Mouse (Mus musculus) liver, adult 10 weeks (tissue): Measurements from ENCODE around the gene Fbxo22. TPM values are rescaled to one million over a fixed set of nuclear protein-coding genes. Genes with fewer than 3 reads are reported as not detected.

Source experiments
- polyA plus RNA-seq: library from polyadenylated mRNA; stranded (reverse); fragments of 350-450 nt; fragmentation: Illumina TruSeq; extraction: RNeasy Lipid Tissue Mini Kit (QIAGEN cat#74804); gene quantifications from one replicate; pipeline ENCODE4 v1.2.3, GENCODE M21; 2014; ENCODE audit warnings: low read depth, low replicate concordance

Fbxo22 gene
- 55.7 TPM for polyA plus RNA-seq

DNA sequence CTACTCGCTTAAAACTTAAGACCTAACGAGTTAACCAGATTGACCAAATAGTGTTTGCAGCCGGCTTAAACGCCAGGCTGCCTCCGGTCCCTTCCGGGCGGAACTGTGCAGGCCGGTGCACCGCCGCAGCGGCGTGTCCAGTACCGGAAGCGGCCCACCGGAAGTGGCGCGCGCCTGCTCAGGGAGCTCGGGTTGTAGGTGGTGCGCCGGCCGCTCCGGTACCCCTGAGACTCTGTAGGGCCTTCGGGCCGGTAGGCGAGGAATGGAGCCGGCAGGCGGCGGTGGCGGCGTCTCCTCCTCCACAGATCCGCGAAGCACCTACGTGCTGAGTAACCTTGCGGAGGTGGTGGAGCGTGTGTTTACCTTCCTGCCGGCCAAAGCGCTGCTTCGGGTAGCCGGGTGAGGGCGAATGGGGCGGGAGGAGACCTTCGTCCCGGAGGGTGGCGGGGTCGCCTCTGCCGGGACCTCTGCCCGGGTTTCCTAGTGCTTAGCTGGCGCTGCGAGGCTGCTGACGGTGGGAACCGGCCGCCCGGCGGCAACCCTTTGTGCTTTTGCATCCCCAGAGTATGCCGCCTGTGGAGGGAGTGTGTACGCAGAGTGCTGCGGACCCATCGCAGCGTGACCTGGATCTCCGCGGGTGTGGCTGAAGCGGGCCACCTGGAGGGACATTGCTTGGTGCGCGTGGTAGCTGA, at the start of gene Fbxo22:
TSS of gene Fbxo22 (plus strand) at position 136 of the 692 bp plus-strand sequence.

Other genes with a start within 250 kb of the Fbxo22 start
- not detected for gene Chrna5, start 228.0 kb upstream of the Fbxo22 start, polyA plus RNA-seq
- gene Chrna3, start 182.4 kb upstream of the Fbxo22 start, polyA plus RNA-seq, result not detected
- gene Chrnb4, start 160.1 kb upstream of the Fbxo22 start, polyA plus RNA-seq, result not detected
- gene Ube2q2, start 60.1 kb upstream of the Fbxo22 start, polyA plus RNA-seq, result 51.0 TPM
- gene Nrg4, start 117.9 kb downstream of the Fbxo22 start, polyA plus RNA-seq, result 4.0 TPM
- 0.56 TPM for gene Tmem266, start 118.0 kb downstream of the Fbxo22 start, polyA plus RNA-seq